Mouse (Mus musculus) spleen, postnatal 10 days (tissue): Measurements from ENCODE around the gene Rabgap1l.
"Not testable (repeated sequence)": the region's sequence is repeated elsewhere in the genome, so short reads cannot be mapped to it uniquely, and the experiment has no call there.

Source experiments
- DNase-seq, 2 experiments: peaks; one replicate each; pipeline ENCODE4 v3.0.0; 2021 to 2022; ENCODE audit warnings: low spot score in 2 of 2

Gene Rabgap1l

GRCm38 (mm10) chr1:160286400-160287057 lies 506.5 kb downstream of the Rabgap1l start:
- no peak for DNase-seq

- DNase-seq = no peak
Observed at GRCm38 (mm10) chr1:160284241-160284640, 508.8 kb downstream of the Rabgap1l start.

GRCm38 (mm10) chr1:160282166-160282874 lies 510.7 kb downstream of the Rabgap1l start:
- not testable (repeated sequence) for DNase-seq

- no peak for DNase-seq
Observed at GRCm38 (mm10) chr1:160281337-160282084, 511.5 kb downstream of the Rabgap1l start.

- no peak for DNase-seq
Observed at GRCm38 (mm10) chr1:160280603-160281002, 512.4 kb downstream of the Rabgap1l start.

GRCm38 (mm10) chr1:160277940-160278682 lies 514.9 kb downstream of the Rabgap1l start:
- DNase-seq = no peak

- DNase-seq = no peak
Observed at GRCm38 (mm10) chr1:160275248-160275647, 517.8 kb downstream of the Rabgap1l start.

- no peak for DNase-seq
Observed at GRCm38 (mm10) chr1:160273133-160273743, 519.8 kb downstream of the Rabgap1l start.

- DNase-seq = no peak
Observed at GRCm38 (mm10) chr1:160271282-160271967, 521.6 kb downstream of the Rabgap1l start.

GRCm38 (mm10) chr1:160268322-160268721 lies 524.7 kb downstream of the Rabgap1l start:
- no peak for DNase-seq

- DNase-seq = no peak
Observed at GRCm38 (mm10) chr1:160263630-160264346, 529.2 kb downstream of the Rabgap1l start.

- no peak for DNase-seq
Observed at GRCm38 (mm10) chr1:160263053-160263452, 530.0 kb downstream of the Rabgap1l start.

- DNase-seq = no peak
Observed at GRCm38 (mm10) chr1:160262415-160262814, 530.6 kb downstream of the Rabgap1l start.

- no peak for DNase-seq
Observed at GRCm38 (mm10) chr1:160261849-160262248, 531.2 kb downstream of the Rabgap1l start.

- no peak for DNase-seq
Observed at GRCm38 (mm10) chr1:160260605-160261004, 532.4 kb downstream of the Rabgap1l start.

GRCm38 (mm10) chr1:160259884-160260283 lies 533.1 kb downstream of the Rabgap1l start:
- no peak for DNase-seq

- DNase-seq = no peak
Observed at GRCm38 (mm10) chr1:160253108-160253507, 539.9 kb downstream of the Rabgap1l start.

- no peak for DNase-seq
Observed at GRCm38 (mm10) chr1:160251388-160252007, 541.5 kb downstream of the Rabgap1l start.

- no peak for DNase-seq
Observed at GRCm38 (mm10) chr1:160250782-160251181, 542.2 kb downstream of the Rabgap1l start.

GRCm38 (mm10) chr1:160249786-160250185 lies 543.2 kb downstream of the Rabgap1l start:
- no peak for DNase-seq
